Mouse (Mus musculus) frontal cortex, postnatal 14 days (tissue): ENCODE results near the gene Mogat1.
"Not testable (repeated sequence)": the region's sequence is repeated elsewhere in the genome, so short reads cannot be mapped to it uniquely, and the experiment has no call there.

ENCODE experiments used
- DNase-seq, 2 experiments: peaks; one replicate each; pipeline ENCODE4 v3.0.0; 2022; ENCODE audit warnings: low spot score in 2 of 2

The Mogat1 gene

DNA sequence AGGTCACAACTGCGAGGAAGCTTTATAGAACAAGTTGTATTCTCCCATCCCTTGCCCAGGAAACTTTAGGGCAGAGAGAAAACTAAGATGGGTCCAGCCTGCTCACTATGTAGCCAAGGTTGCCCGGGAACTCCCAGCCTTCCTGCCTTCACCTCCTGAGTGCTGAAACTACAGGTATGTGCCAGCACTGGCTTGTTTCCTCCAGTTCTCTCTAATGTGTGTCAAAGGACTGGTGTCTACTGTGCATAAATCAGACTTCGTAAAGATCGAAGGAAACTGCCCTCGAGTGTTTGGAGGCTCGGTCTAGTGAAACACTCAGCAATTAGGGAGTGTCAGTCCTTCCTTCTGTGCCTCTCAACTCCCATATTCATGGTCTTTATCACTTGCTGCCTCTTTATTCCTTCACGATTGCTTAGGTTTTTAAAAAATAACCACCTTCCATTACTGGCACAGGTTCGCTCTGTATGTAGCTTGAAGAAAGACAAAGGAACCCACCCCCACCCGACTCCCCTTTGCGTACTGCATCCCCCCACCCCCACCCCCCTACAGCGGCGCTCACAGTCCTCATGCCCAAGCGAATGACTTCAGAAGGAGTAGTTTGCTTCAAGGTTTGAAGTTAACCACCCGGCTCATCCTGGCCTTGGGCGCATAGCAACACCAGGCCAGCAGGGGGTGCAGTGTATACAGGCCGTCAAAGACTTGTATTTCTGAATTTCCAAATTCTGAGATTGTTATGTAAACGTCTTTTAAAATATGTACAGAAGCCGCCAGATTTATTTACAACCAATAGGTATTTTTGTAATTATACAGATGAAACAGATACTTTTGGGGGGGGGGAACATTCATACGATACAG, 25.7 kb downstream of the Mogat1 start:
- peak; percentile 74 to 86 for DNase-seq

GRCm38 (mm10) chr1:78537494-78538010, 26.8 kb downstream of the Mogat1 start:
- peak; percentile 67 to 79 for DNase-seq

- DNase-seq: no peak
Measured at GRCm38 (mm10) chr1:78538396-78538795, 27.6 kb downstream of the Mogat1 start.

- no peak for DNase-seq
Measured at GRCm38 (mm10) chr1:78539166-78539565, 28.4 kb downstream of the Mogat1 start.

GRCm38 (mm10) chr1:78543631-78544030, 32.8 kb downstream of the Mogat1 start:
- DNase-seq: not testable (repeated sequence)

DNA sequence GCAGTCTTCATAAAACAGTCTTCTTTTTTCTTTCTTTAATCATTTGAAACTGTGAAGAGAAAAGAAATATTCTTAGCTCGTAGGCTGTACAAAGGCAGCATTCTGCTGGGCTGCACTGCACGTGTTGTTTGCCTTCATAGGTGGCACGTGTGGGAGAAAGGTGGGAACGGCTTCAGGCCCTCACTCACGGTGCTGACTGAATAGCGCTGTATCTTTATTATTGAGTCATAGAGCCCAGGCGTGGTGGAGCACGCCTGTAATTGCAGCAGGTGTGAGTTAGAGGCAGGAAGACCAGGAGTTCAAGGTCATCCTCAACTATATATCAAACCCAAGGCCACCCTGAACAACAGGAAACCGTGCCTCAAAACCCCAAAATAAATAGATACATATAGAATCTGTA, 35.5 kb downstream of the Mogat1 start:
- no peak for DNase-seq

DNA sequence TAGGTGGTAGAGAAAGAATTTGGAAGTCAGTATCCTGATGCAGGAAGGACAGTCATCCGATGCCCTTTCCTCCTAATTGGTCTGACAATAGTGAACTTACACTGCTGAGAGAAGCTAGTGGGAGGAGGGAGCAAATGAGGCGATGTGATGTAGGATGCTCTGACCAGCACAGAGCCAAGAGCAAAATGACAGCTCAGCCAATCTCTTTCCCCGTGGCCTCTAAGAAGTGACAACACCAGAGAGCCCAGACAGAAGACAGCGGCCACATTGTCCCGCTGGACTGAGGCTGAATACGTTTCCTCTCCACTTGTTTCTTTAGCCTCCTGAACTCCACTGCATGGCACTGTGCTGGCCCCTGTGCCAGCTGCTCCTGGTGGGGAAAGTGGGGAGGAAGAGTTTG, 38.2 kb downstream of the Mogat1 start:
- DNase-seq: no peak

DNA sequence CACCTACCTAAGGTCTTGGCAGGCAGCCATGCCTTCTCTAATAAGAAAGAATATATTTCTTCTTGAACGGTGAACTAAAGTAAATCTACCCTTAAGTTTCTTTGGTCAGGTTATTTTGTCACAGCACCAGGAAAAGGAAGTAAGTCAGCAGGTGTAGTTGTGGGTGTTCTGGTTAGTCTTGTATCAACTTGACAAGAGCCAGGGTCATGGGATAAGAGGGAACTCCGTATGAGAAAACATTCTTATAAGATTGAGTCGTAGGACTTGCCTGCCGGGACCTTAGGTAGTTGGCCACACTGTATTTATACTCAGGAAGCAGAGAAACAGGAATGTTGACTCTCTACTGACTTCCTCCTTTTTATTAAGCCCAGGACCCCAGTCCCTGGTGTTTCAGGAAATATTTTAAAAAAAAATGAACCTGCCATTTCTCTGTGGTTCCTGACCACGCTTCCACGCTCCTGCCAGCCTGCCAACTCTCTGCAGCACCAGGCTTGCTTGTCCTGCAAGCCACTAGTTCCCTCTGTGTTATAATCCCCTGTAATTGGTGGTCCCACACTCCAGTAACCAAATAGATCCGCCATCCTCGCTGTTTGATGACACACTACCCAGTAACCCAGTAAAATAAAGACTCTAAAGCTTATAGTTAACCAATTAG, 43.3 kb downstream of the Mogat1 start:
- no peak for DNase-seq

GRCm38 (mm10) chr1:78566963-78567362, 56.2 kb downstream of the Mogat1 start:
- DNase-seq: no peak

DNA sequence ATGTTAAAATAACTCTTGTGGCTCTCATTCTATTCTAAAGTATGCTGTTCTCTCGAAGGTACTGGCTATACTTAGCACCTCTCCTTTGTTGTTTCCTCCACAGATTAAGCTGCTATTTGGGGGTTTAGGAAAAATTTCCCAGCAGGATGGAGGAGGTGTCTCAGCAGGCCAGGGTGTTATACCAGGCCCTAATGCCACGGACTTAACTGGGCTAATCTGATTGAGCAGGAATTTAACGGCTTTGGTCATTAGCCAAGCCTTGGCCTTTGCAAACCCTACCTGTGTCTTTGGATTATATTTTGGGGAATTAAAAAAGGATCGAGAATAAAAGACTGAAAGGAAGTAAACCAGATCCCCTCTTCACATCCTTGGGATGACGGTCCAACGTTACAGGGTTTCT, 56.6 kb downstream of the Mogat1 start:
- DNase-seq: no peak

- DNase-seq: no peak
Measured at GRCm38 (mm10) chr1:78567834-78568507, 57.2 kb downstream of the Mogat1 start.

DNA sequence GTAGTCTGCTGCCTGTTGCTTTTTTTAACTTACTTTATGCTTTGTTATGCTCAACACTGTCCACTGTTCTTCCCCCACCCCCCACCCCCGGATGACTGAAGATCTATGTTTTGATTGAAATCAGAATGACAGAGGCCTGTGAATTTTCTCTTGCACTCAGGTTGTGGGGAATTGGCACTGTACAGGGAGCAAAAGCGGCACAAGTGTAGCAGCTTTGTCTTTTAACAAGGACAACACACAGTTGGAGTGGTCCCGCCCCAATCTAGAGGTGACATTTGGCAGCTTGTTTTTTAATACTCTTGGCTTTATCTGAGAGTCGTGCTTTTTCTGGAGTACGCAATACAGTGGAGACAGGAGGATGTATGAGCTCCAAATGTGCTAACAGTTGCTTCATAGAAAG, 58.8 kb downstream of the Mogat1 start:
- DNase-seq: no peak

- DNase-seq: no peak
Measured at GRCm38 (mm10) chr1:78585080-78585479, 74.3 kb downstream of the Mogat1 start.

- no peak for DNase-seq
Measured at GRCm38 (mm10) chr1:78586986-78587385, 76.2 kb downstream of the Mogat1 start.
